Mouse (Mus musculus) C2C12 (cell line): ENCODE results near the gene Tab1.

Experiments
- CEBPB ChIP-seq: IDR thresholded peaks from one replicate; pipeline ENCODE4 v1.6.1; 2011; ENCODE audit warnings: low read depth, mild to moderate bottlenecking, control low read depth, moderate library complexity
- CTCF ChIP-seq: IDR thresholded peaks from one replicate; pipeline ENCODE4 v1.5.1; 2011; ENCODE audit not compliant: control insufficient read depth, insufficient read depth, insufficient read length
- MAX ChIP-seq: IDR thresholded peaks from one replicate; pipeline ENCODE4 v1.6.1; 2011; ENCODE audit warnings: mild to moderate bottlenecking, control low read depth
- MYOG ChIP-seq: IDR thresholded peaks from one replicate; pipeline ENCODE4 v1.6.1; 2011; ENCODE audit not compliant: control insufficient read depth, insufficient read length; ENCODE audit errors: extremely low read depth

DNA sequence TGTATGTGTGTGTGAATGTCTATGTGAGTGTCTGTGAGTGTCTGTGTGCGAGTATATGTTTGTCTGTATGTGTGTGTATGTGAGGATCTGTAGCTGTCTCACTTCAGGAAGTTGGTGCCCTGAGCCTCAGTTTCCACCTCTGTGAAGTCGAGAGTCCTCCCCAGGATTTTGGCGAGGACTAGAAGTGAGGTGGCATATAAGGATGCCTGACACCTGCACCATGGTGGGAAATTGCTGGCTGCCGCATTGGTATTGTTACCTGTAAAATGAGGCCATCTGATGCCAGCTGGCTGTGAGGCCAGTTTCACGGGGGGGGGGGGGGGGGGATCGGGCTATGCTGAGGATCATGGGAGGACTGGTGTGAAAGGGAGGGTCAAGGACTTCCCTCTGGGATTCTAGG, 42.8 kb downstream of the Tab1 start:
- no peak for TF ChIP-seq CTCF
- TF ChIP-seq CEBPB = no peak
- TF ChIP-seq MAX = no peak
- no peak for TF ChIP-seq MYOG
